Mouse (Mus musculus) megakaryocyte, embryonic 14.5 days (primary cell): ENCODE results near the gene Zcchc3. TPM values are rescaled to one million over a fixed set of nuclear protein-coding genes. Genes with fewer than 3 reads are reported as not detected.
A peak's percentile ranks its signal among the peaks of the same experiment; 100 is the strongest.

Experiments
- H3K27me3 ChIP-seq: replicated peaks from 2 replicates; pipeline ENCODE3; 2012; ENCODE audit warnings: inconsistent platforms
- H3K36me3 ChIP-seq: replicated peaks from 2 replicates; pipeline ENCODE3; 2012; ENCODE audit warnings: low read length, inconsistent platforms, mixed read lengths
- H3K4me1 ChIP-seq: 2 replicates; pipeline ENCODE4 v1.6.1; 2012; ENCODE audit warnings: inconsistent platforms
- H3K4me3 ChIP-seq: replicated peaks from 2 replicates; pipeline ENCODE3; 2012; ENCODE audit warnings: moderate library complexity, mild to moderate bottlenecking, inconsistent platforms
- H3K9me3 ChIP-seq: 2 replicates; pipeline ENCODE4 v1.6.1; 2012; ENCODE audit warnings: inconsistent platforms
- FLI1 ChIP-seq: IDR thresholded peaks from 2 replicates; pipeline ENCODE4 v1.6.1; 2012; ENCODE audit warnings: low read length, inconsistent platforms, mixed read lengths
- GATA1 ChIP-seq: IDR thresholded peaks from 3 replicates; pipeline ENCODE4 v1.6.1; 2012; ENCODE audit warnings: mixed read lengths, low read length, inconsistent platforms, borderline replicate concordance
- polyA plus RNA-seq: library from polyadenylated mRNA; stranded (reverse); fragments of >175 nt; gene quantifications from 2 replicates; pipeline ENCODE4 v1.2.3, GENCODE M21; 2012; ENCODE audit warnings: low replicate concordance; ENCODE audit not compliant: insufficient read depth

The Zcchc3 gene
- polyA plus RNA-seq: 3.6 and 7.9 TPM in 2 replicates

GRCm38 (mm10) chr2:152414591-152415165 is at the start of gene Zcchc3:
Zcchc3 (minus strand) TSS chr2:152415027.
- TF ChIP-seq FLI1: no peak
- no peak for TF ChIP-seq GATA1
- H3K27me3 ChIP-seq: peaks cover 24% of the 10 kb centered on the region
- peaks cover 24% of the 10 kb centered on the region for H3K36me3 ChIP-seq
- H3K4me3 ChIP-seq: peak within 1 kb of the TSS; percentile 94
- H3K4me1 ChIP-seq: peaks cover 34% of the 10 kb centered on the region
- H3K9me3 ChIP-seq: peaks cover 60% of the 10 kb centered on the region

- Histone ChIP-seq H3K4me1 (no peaks in the 10 kb centered on the region), H3K9me3 (peaks cover 2% of the 10 kb centered on the region), H3K4me3 (no peak overlapping the region), H3K36me3 (no peaks in the 10 kb centered on the region), H3K27me3 (peaks cover 38% of the 10 kb centered on the region)
- TF ChIP-seq FLI1: no peak
- no peak for TF ChIP-seq GATA1
Measured at GRCm38 (mm10) chr2:152459241-152459640, 44.4 kb upstream of the Zcchc3 start.

GRCm38 (mm10) chr2:152452101-152452781 is 37.4 kb upstream of the Zcchc3 start:
- no peak overlapping the region for H3K4me3 ChIP-seq
- peaks cover 44% of the 10 kb centered on the region for H3K27me3 ChIP-seq
- no peaks in the 10 kb centered on the region for H3K9me3 ChIP-seq
- peaks cover 3% of the 10 kb centered on the region for H3K4me1 ChIP-seq
- H3K36me3 ChIP-seq: no peaks in the 10 kb centered on the region
- TF ChIP-seq FLI1: no peak
- TF ChIP-seq GATA1: no peak

GRCm38 (mm10) chr2:152450241-152450640 is 35.4 kb upstream of the Zcchc3 start:
- no peaks in the 10 kb centered on the region for H3K36me3 ChIP-seq
- H3K4me1 ChIP-seq: peaks cover 17% of the 10 kb centered on the region
- H3K4me3 ChIP-seq: no peak overlapping the region
- no peak for TF ChIP-seq GATA1
- H3K9me3 ChIP-seq: no peaks in the 10 kb centered on the region
- peaks cover 40% of the 10 kb centered on the region for H3K27me3 ChIP-seq

GRCm38 (mm10) chr2:152447461-152447860 is 32.6 kb upstream of the Zcchc3 start:
- Histone ChIP-seq H3K4me1 (peaks cover 30% of the 10 kb centered on the region), H3K9me3 (no peaks in the 10 kb centered on the region), H3K4me3 (no peak overlapping the region), H3K27me3 (peaks cover 57% of the 10 kb centered on the region), H3K36me3 (no peaks in the 10 kb centered on the region)
- no peak for TF ChIP-seq GATA1

GRCm38 (mm10) chr2:152446642-152447041 is 31.8 kb upstream of the Zcchc3 start:
- peak overlapping the region; percentile 8 for H3K4me3 ChIP-seq
- H3K4me1 ChIP-seq: peaks cover 30% of the 10 kb centered on the region
- no peaks in the 10 kb centered on the region for H3K36me3 ChIP-seq
- peaks cover 57% of the 10 kb centered on the region for H3K27me3 ChIP-seq
- TF ChIP-seq FLI1: no peak
- TF ChIP-seq GATA1: no peak
- H3K9me3 ChIP-seq: no peaks in the 10 kb centered on the region

GRCm38 (mm10) chr2:152443281-152443680 is 28.5 kb upstream of the Zcchc3 start:
- peaks cover 30% of the 10 kb centered on the region for H3K4me1 ChIP-seq
- TF ChIP-seq FLI1: no peak
- no peak for TF ChIP-seq GATA1
- H3K36me3 ChIP-seq: no peaks in the 10 kb centered on the region
- H3K27me3 ChIP-seq: peaks cover 61% of the 10 kb centered on the region
- H3K4me3 ChIP-seq: no peak overlapping the region
- no peaks in the 10 kb centered on the region for H3K9me3 ChIP-seq

GRCm38 (mm10) chr2:152442322-152442721 is 27.5 kb upstream of the Zcchc3 start:
- H3K27me3 ChIP-seq: peaks cover 53% of the 10 kb centered on the region
- H3K4me1 ChIP-seq: peaks cover 32% of the 10 kb centered on the region
- H3K36me3 ChIP-seq: no peaks in the 10 kb centered on the region
- no peaks in the 10 kb centered on the region for H3K9me3 ChIP-seq
- no peak overlapping the region for H3K4me3 ChIP-seq
- no peak for TF ChIP-seq FLI1
- TF ChIP-seq GATA1: no peak

- H3K9me3 ChIP-seq: no peaks in the 10 kb centered on the region
- H3K27me3 ChIP-seq: peaks cover 59% of the 10 kb centered on the region
- H3K4me1 ChIP-seq: peaks cover 23% of the 10 kb centered on the region
- no peaks in the 10 kb centered on the region for H3K36me3 ChIP-seq
- TF ChIP-seq FLI1 (no peak), GATA1 (no peak)
- H3K4me3 ChIP-seq: no peak overlapping the region
Measured at GRCm38 (mm10) chr2:152439833-152440232, 25.0 kb upstream of the Zcchc3 start.

- no peak overlapping the region for H3K4me3 ChIP-seq
- H3K9me3 ChIP-seq: no peaks in the 10 kb centered on the region
- TF ChIP-seq FLI1 (no peak), GATA1 (no peak)
- peaks cover 22% of the 10 kb centered on the region for H3K4me1 ChIP-seq
- peaks cover 50% of the 10 kb centered on the region for H3K27me3 ChIP-seq
- no peaks in the 10 kb centered on the region for H3K36me3 ChIP-seq
Measured at GRCm38 (mm10) chr2:152438963-152439362, 24.1 kb upstream of the Zcchc3 start.

- Histone ChIP-seq H3K27me3 (peaks cover 40% of the 10 kb centered on the region), H3K4me3 (peak overlapping the region; percentile 91), H3K36me3 (no peaks in the 10 kb centered on the region), H3K4me1 (peaks cover 30% of the 10 kb centered on the region), H3K9me3 (no peaks in the 10 kb centered on the region)
- TF ChIP-seq GATA1 (no peak), FLI1 (no peak)
Measured at GRCm38 (mm10) chr2:152436983-152437860, 22.4 kb upstream of the Zcchc3 start.
